15 mouse cellular contexts compared by ENCODE assay signal in the genomic region with DNA sequence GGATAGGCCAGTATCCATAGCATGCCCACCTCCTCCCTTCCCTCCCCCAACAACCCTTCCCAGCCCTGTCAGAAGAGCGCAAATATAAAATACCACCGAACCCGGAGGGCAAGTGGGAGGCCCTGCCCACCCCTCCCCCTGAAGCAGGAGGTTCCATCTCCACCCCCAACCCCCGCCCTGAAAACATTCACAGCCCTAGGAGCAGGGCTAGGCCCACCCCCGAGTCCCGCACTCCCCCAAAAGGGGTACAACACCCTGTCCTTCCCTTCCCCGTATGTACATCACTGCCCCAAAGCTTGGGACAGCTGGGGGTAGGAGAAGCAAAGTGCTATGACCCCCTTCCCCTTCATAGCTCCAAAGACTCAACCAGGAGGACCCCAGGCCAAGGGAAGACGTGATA. TPM values are rescaled to one million over a fixed set of nuclear protein-coding genes. Genes with fewer than 3 reads are reported as not detected.
DNase-seq lines count a peak whose midpoint lies in the region; ATAC-seq lines count a peak whose summit lies in the region.
"Had no signal": no experiment of that assay in that cellular context is flagged by ENCODE, and none has a peak within 500 bp of the region (broad histone marks: within the 10 kb centered on the region; RNA-seq: fewer than 3 reads in every experiment).

No protein-coding gene starts in this region.

- H3K4me2 ChIP-seq in hindbrain, embryonic 14.5 days (replicated peaks) = no peak overlapping the region
- peak overlapping the region; percentile 9; the same call in 1 of the 2 replicates for H3K4me2 ChIP-seq in midbrain, embryonic 13.5 days (replicated peaks)
- no peak overlapping the region for H3K4me2 ChIP-seq in midbrain, embryonic 11.5 days
- no peak overlapping the region for H3K4me2 ChIP-seq in limb, embryonic 15.5 days
- H3K4me2 ChIP-seq in forebrain, embryonic 11.5 days (ENCODE audit: low read depth, low read length, severe bottlenecking) = no peak overlapping the region
- H3K4me2 ChIP-seq: liver, embryonic 11.5 days had no signal

- H3K4me3 ChIP-seq in hindbrain, embryonic 14.5 days (replicated peaks; ENCODE audit: low read length) = no peak overlapping the region
- no peak overlapping the region for H3K4me3 ChIP-seq in hindbrain, embryonic 10.5 days
- no peak overlapping the region for H3K4me3 ChIP-seq in midbrain, embryonic 13.5 days (replicated peaks)
- no peak overlapping the region for H3K4me3 ChIP-seq in midbrain, embryonic 11.5 days (ENCODE audit: low read depth, low read length)
- no peak overlapping the region for H3K4me3 ChIP-seq in limb, embryonic 15.5 days
- no peak overlapping the region for H3K4me3 ChIP-seq in forebrain, embryonic 11.5 days (ENCODE audit: low read depth, low read length)
- H3K4me3 ChIP-seq: left cerebral cortex, adult 2 months had no signal

- 55% methylated on average over 8 of the region's 8 CpGs for WGBS in hindbrain, embryonic 14.5 days
- 62% methylated on average over 8 of the region's 8 CpGs for WGBS in hindbrain, embryonic 10.5 days
- WGBS in midbrain, embryonic 13.5 days = 60% methylated on average over 8 of the region's 8 CpGs
- WGBS in midbrain, embryonic 11.5 days = 58% methylated on average over 8 of the region's 8 CpGs
- WGBS in limb, embryonic 15.5 days = 25% methylated on average over 8 of the region's 8 CpGs
- 61% methylated on average over 8 of the region's 8 CpGs for WGBS in forebrain, embryonic 11.5 days

- H3K27me3 ChIP-seq in hindbrain, embryonic 14.5 days (ENCODE audit: control insufficient read depth, insufficient read depth, low read length) = no peaks in the 10 kb centered on the region
- no peaks in the 10 kb centered on the region for H3K27me3 ChIP-seq in hindbrain, embryonic 10.5 days (ENCODE audit: insufficient read depth, poor library complexity, severe bottlenecking)
- no peaks in the 10 kb centered on the region for H3K27me3 ChIP-seq in midbrain, embryonic 13.5 days
- no peaks in the 10 kb centered on the region for H3K27me3 ChIP-seq in midbrain, embryonic 11.5 days (ENCODE audit: control insufficient read depth, insufficient read depth, low read length)
- no peaks in the 10 kb centered on the region for H3K27me3 ChIP-seq in limb, embryonic 15.5 days
- no peaks in the 10 kb centered on the region for H3K27me3 ChIP-seq in forebrain, embryonic 11.5 days (ENCODE audit: control insufficient read depth, insufficient read depth, low read length)

- peaks cover 59% of the 10 kb centered on the region for H3K36me3 ChIP-seq in hindbrain, embryonic 14.5 days (replicated peaks; ENCODE audit: control insufficient read depth, insufficient read depth)
- peaks cover 64% of the 10 kb centered on the region for H3K36me3 ChIP-seq in hindbrain, embryonic 10.5 days
- peaks cover 54% of the 10 kb centered on the region for H3K36me3 ChIP-seq in midbrain, embryonic 13.5 days
- H3K36me3 ChIP-seq in midbrain, embryonic 11.5 days (ENCODE audit: control insufficient read depth, insufficient read depth, low read length) = peaks cover 40% of the 10 kb centered on the region
- H3K36me3 ChIP-seq in limb, embryonic 15.5 days = peaks cover 50% of the 10 kb centered on the region
- peaks cover 36% of the 10 kb centered on the region for H3K36me3 ChIP-seq in forebrain, embryonic 11.5 days (ENCODE audit: control insufficient read depth, insufficient read depth, low read length)

- peaks cover 27% of the 10 kb centered on the region for H3K4me1 ChIP-seq in hindbrain, embryonic 14.5 days (replicated peaks; ENCODE audit: control insufficient read depth, insufficient read depth, low read length)
- H3K4me1 ChIP-seq in hindbrain, embryonic 10.5 days (replicated peaks) = peaks cover 57% of the 10 kb centered on the region
- H3K4me1 ChIP-seq in midbrain, embryonic 13.5 days (replicated peaks) = peaks cover 59% of the 10 kb centered on the region
- peaks cover 16% of the 10 kb centered on the region for H3K4me1 ChIP-seq in midbrain, embryonic 11.5 days (ENCODE audit: control insufficient read depth, insufficient read depth, low read length)
- peaks cover 55% of the 10 kb centered on the region for H3K4me1 ChIP-seq in limb, embryonic 15.5 days
- peaks cover 13% of the 10 kb centered on the region for H3K4me1 ChIP-seq in forebrain, embryonic 11.5 days (replicated peaks; ENCODE audit: control insufficient read depth, insufficient read depth, low read length)

- H3K27ac ChIP-seq in hindbrain, embryonic 14.5 days = no peak overlapping the region
- no peak overlapping the region for H3K27ac ChIP-seq in hindbrain, embryonic 10.5 days
- H3K27ac ChIP-seq in midbrain, embryonic 13.5 days = peak overlapping the region; percentile 35; the same call in 1 of the 2 replicates
- no peak overlapping the region for H3K27ac ChIP-seq in midbrain, embryonic 11.5 days (ENCODE audit: low read depth, low read length)
- peak overlapping the region; percentile 47 for H3K27ac ChIP-seq in limb, embryonic 15.5 days
- no peak overlapping the region for H3K27ac ChIP-seq in forebrain, embryonic 11.5 days (ENCODE audit: low read depth, low read length)

- DNase-seq in adrenal gland, postnatal 10 days = peak; percentile 7
- no peak for DNase-seq in adrenal gland, postnatal 14 days
- DNase-seq in hindbrain, embryonic 14.5 days (ENCODE audit: low spot score) = no peak
- no peak for DNase-seq in hindbrain, embryonic 10.5 days (ENCODE audit: low spot score)
- DNase-seq in midbrain, embryonic 11.5 days (ENCODE audit: low spot score, missing footprints) = no peak
- no peak for DNase-seq in forebrain, embryonic 11.5 days (ENCODE audit: low spot score)
- DNase-seq: cerebellum, adult 11 months had no signal

- no peaks in the 10 kb centered on the region for H3K9me3 ChIP-seq in hindbrain, embryonic 14.5 days (ENCODE audit: control insufficient read depth, low read length)
- H3K9me3 ChIP-seq in hindbrain, embryonic 10.5 days = no peaks in the 10 kb centered on the region
- H3K9me3 ChIP-seq in midbrain, embryonic 13.5 days = no peaks in the 10 kb centered on the region
- no peaks in the 10 kb centered on the region for H3K9me3 ChIP-seq in midbrain, embryonic 11.5 days (ENCODE audit: control insufficient read depth, low read length)
- no peaks in the 10 kb centered on the region for H3K9me3 ChIP-seq in limb, embryonic 15.5 days
- H3K9me3 ChIP-seq in forebrain, embryonic 11.5 days (ENCODE audit: control insufficient read depth, low read length) = no peaks in the 10 kb centered on the region

- H3K9ac ChIP-seq in hindbrain, embryonic 14.5 days = peak overlapping the region; percentile 39; the same call in 1 of the 2 replicates
- H3K9ac ChIP-seq in midbrain, embryonic 13.5 days (replicated peaks) = no peak overlapping the region
- no peak overlapping the region for H3K9ac ChIP-seq in midbrain, embryonic 11.5 days (ENCODE audit: low read length)
- no peak overlapping the region for H3K9ac ChIP-seq in limb, embryonic 15.5 days
- no peak overlapping the region for H3K9ac ChIP-seq in forebrain, embryonic 11.5 days (ENCODE audit: low read length)

- ATAC-seq in hindbrain, embryonic 14.5 days (ENCODE audit: low FRiP score) = no peak
- no peak for ATAC-seq in midbrain, embryonic 13.5 days
- ATAC-seq in midbrain, embryonic 11.5 days (ENCODE audit: low FRiP score) = no peak
- no peak for ATAC-seq in limb, embryonic 15.5 days (ENCODE audit: insufficient number of reproducible peaks, low FRiP score, low TSS enrichment, low read depth)
- no peak for ATAC-seq in forebrain, embryonic 11.5 days (replicated peaks; ENCODE audit: low FRiP score)

RNA-seq across cellular contexts. Expression of gene Ankrd39, which starts 1.5 kb away (rescaled TPM):
- 10 to 100 TPM; 12.9 to 21.6 TPM for total RNA-seq in adrenal gland, postnatal 10 days (2021)
- 11.7 and 15.3 TPM in 2 replicates for total RNA-seq in adrenal gland, postnatal 14 days (2021)
- 23.9 and 26.9 TPM in 2 replicates for polyA plus RNA-seq in hindbrain, embryonic 14.5 days (2014; fragmentation: Nextera tagmentation; extraction: Ambion mirVana)
- 16.9 and 20.6 TPM in 2 replicates for polyA plus RNA-seq in hindbrain, embryonic 10.5 days (2016; fragmentation: Nextera tagmentation; extraction: Ambion mirVana)
- polyA plus RNA-seq in midbrain, embryonic 13.5 days (2015; fragmentation: Nextera tagmentation; extraction: Ambion mirVana) = 22.1 and 22.3 TPM in 2 replicates
- polyA plus RNA-seq in midbrain, embryonic 11.5 days (2014; fragmentation: Nextera tagmentation; extraction: Ambion mirVana) = 12.3 and 14.0 TPM in 2 replicates
- polyA plus RNA-seq in limb, embryonic 15.5 days (2015; fragmentation: Nextera tagmentation; extraction: Ambion mirVana) = 21.7 and 24.0 TPM in 2 replicates
- polyA plus RNA-seq in forebrain, embryonic 11.5 days (2014; fragmentation: Nextera tagmentation; extraction: Ambion mirVana) = 18.7 and 20.8 TPM in 2 replicates

RNA-seq across cellular contexts. Expression of gene Sema4c, which starts 9.4 kb away (rescaled TPM):
- total RNA-seq in adrenal gland, postnatal 10 days (2021) = 10 to 100 TPM; 27.3 to 28.9 TPM
- total RNA-seq in adrenal gland, postnatal 14 days (2021) = 20.7 and 27.9 TPM in 2 replicates
- polyA plus RNA-seq in hindbrain, embryonic 14.5 days (2014; fragmentation: Nextera tagmentation; extraction: Ambion mirVana) = 3.1 and 3.8 TPM in 2 replicates
- 25.4 and 29.6 TPM in 2 replicates for polyA plus RNA-seq in hindbrain, embryonic 10.5 days (2016; fragmentation: Nextera tagmentation; extraction: Ambion mirVana)
- 33.4 and 35.4 TPM in 2 replicates for polyA plus RNA-seq in midbrain, embryonic 13.5 days (2015; fragmentation: Nextera tagmentation; extraction: Ambion mirVana)
- polyA plus RNA-seq in midbrain, embryonic 11.5 days (2014; fragmentation: Nextera tagmentation; extraction: Ambion mirVana) = 3.1 and 3.4 TPM in 2 replicates
- polyA plus RNA-seq in limb, embryonic 15.5 days (2015; fragmentation: Nextera tagmentation; extraction: Ambion mirVana) = 15.4 and 18.1 TPM in 2 replicates
- 2.9 and 3.3 TPM in 2 replicates for polyA plus RNA-seq in forebrain, embryonic 11.5 days (2014; fragmentation: Nextera tagmentation; extraction: Ambion mirVana)

RNA-seq across cellular contexts. Expression of gene Gm42417, which starts 9.5 kb away (rescaled TPM):
- 10 to 100 TPM; 10.2 to 32.9 TPM for total RNA-seq in adrenal gland, postnatal 10 days (2021)
- total RNA-seq in adrenal gland, postnatal 14 days (2021) = 2.1 TPM in 1 of 2 replicates, not detected in the other
- 0.23 and 1.1 TPM in 2 replicates for polyA plus RNA-seq in hindbrain, embryonic 14.5 days (2014; fragmentation: Nextera tagmentation; extraction: Ambion mirVana)
- 0.75 TPM in 1 of 2 replicates, not detected in the other for polyA plus RNA-seq in hindbrain, embryonic 10.5 days (2016; fragmentation: Nextera tagmentation; extraction: Ambion mirVana)
- polyA plus RNA-seq in midbrain, embryonic 13.5 days (2015; fragmentation: Nextera tagmentation; extraction: Ambion mirVana) = not detected in 2 replicates
- polyA plus RNA-seq in midbrain, embryonic 11.5 days (2014; fragmentation: Nextera tagmentation; extraction: Ambion mirVana) = not detected in 2 replicates
- polyA plus RNA-seq in limb, embryonic 15.5 days (2015; fragmentation: Nextera tagmentation; extraction: Ambion mirVana) = 0.31 and 0.38 TPM in 2 replicates
- not detected in 2 replicates for polyA plus RNA-seq in forebrain, embryonic 11.5 days (2014; fragmentation: Nextera tagmentation; extraction: Ambion mirVana)
- total RNA-seq: layer of hippocampus, adult 18-20 months; left cerebral cortex, adult 2 months had no signal
- polyA plus RNA-seq: frontal cortex, adult 2 months; gonadal fat pad, adult 2 months; kidney, adult 2 months; liver, embryonic 11.5 days had no signal

RNA-seq across cellular contexts. Expression of gene Ankrd23, which starts 12.1 kb away (rescaled TPM):
- 10 to 100 TPM; 22.5 to 73.8 TPM for total RNA-seq in adrenal gland, postnatal 10 days (2021)
- total RNA-seq in adrenal gland, postnatal 14 days (2021) = 8.9 and 9.7 TPM in 2 replicates
- polyA plus RNA-seq in hindbrain, embryonic 14.5 days (2014; fragmentation: Nextera tagmentation; extraction: Ambion mirVana) = 6.9 and 10.6 TPM in 2 replicates
- polyA plus RNA-seq in hindbrain, embryonic 10.5 days (2016; fragmentation: Nextera tagmentation; extraction: Ambion mirVana) = 15.7 and 18.0 TPM in 2 replicates
- 16.1 and 19.0 TPM in 2 replicates for polyA plus RNA-seq in midbrain, embryonic 13.5 days (2015; fragmentation: Nextera tagmentation; extraction: Ambion mirVana)
- polyA plus RNA-seq in midbrain, embryonic 11.5 days (2014; fragmentation: Nextera tagmentation; extraction: Ambion mirVana) = 6.0 TPM in 2 replicates
- 19.5 and 20.6 TPM in 2 replicates for polyA plus RNA-seq in limb, embryonic 15.5 days (2015; fragmentation: Nextera tagmentation; extraction: Ambion mirVana)
- 14.1 and 16.5 TPM in 2 replicates for polyA plus RNA-seq in forebrain, embryonic 11.5 days (2014; fragmentation: Nextera tagmentation; extraction: Ambion mirVana)

RNA-seq across cellular contexts. Expression of gene Cnnm3, which starts 37.1 kb away (rescaled TPM):
- 10 to 100 TPM; 23.1 to 29.8 TPM for total RNA-seq in adrenal gland, postnatal 10 days (2021)
- 26.3 and 27.5 TPM in 2 replicates for total RNA-seq in adrenal gland, postnatal 14 days (2021)
- polyA plus RNA-seq in hindbrain, embryonic 14.5 days (2014; fragmentation: Nextera tagmentation; extraction: Ambion mirVana) = 6.1 and 6.8 TPM in 2 replicates
- 3.2 and 3.5 TPM in 2 replicates for polyA plus RNA-seq in hindbrain, embryonic 10.5 days (2016; fragmentation: Nextera tagmentation; extraction: Ambion mirVana)
- 4.2 and 4.8 TPM in 2 replicates for polyA plus RNA-seq in midbrain, embryonic 13.5 days (2015; fragmentation: Nextera tagmentation; extraction: Ambion mirVana)
- 3.7 and 4.3 TPM in 2 replicates for polyA plus RNA-seq in midbrain, embryonic 11.5 days (2014; fragmentation: Nextera tagmentation; extraction: Ambion mirVana)
- polyA plus RNA-seq in limb, embryonic 15.5 days (2015; fragmentation: Nextera tagmentation; extraction: Ambion mirVana) = 2.6 and 3.2 TPM in 2 replicates
- polyA plus RNA-seq in forebrain, embryonic 11.5 days (2014; fragmentation: Nextera tagmentation; extraction: Ambion mirVana) = 6.8 and 7.4 TPM in 2 replicates

Comparison
In these comparisons a context has a peak if more than half of its experiments do, and no peak if none do; other contexts are left out.
1. H3K27ac ChIP-seq: peak in midbrain, embryonic 13.5 days (single experiment) and limb, embryonic 15.5 days (single experiment); none in hindbrain, embryonic 14.5 days (single experiment), hindbrain, embryonic 10.5 days (single experiment), midbrain, embryonic 11.5 days (single experiment) and forebrain, embryonic 11.5 days (single experiment).